ENCODE assay signal across 24 mouse cellular contexts in the genomic region with DNA sequence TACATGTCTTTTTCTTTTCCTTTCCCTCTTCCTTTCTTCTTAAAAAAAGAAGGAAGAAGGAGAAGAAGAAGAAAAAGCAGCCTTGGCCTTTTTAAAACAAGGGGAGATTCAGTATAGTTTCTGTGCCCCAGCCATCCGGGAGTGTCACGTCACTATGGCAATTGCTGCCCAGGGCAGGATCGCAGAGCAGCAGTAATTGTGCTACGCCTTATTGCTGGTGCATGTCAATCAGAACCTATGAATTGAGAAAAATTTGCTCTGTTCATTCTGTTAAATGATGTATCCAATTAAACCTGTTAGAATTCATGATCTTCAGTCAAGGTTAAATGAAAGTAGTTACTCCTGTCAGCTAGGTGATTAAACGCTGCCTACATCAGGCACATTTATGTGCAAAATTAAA.
"Had no signal": no experiment of that assay in that cellular context is flagged by ENCODE, and none has a peak within 500 bp of the region (broad histone marks: within the 10 kb centered on the region; RNA-seq: fewer than 3 reads in every experiment).

No protein-coding gene starts in this region.

- H3K36me3 ChIP-seq: heart, embryonic 10.5 days; heart, embryonic 12.5 days; hindbrain, embryonic 13.5 days; intestine, embryonic 15.5 days; limb, embryonic 10.5 days; limb, embryonic 12.5 days had no signal

- H3K9ac ChIP-seq: heart, embryonic 12.5 days; hindbrain, embryonic 13.5 days; intestine, embryonic 15.5 days; limb, embryonic 12.5 days had no signal

- H3K27me3 ChIP-seq: intestine, embryonic 15.5 days had no signal

- ATAC-seq: hindbrain, embryonic 16.5 days; inflammation-experienced regulatory T-cells, adult 6 months; intestine, embryonic 15.5 days; intestine, postnatal 0 days had no signal

- H3K9me3 ChIP-seq: heart, embryonic 10.5 days; heart, embryonic 12.5 days; hindbrain, embryonic 13.5 days; intestine, embryonic 15.5 days; limb, embryonic 10.5 days; limb, embryonic 12.5 days had no signal

- H3K4me3 ChIP-seq: gastrocnemius, adult 2 months; heart, embryonic 10.5 days; heart, embryonic 12.5 days; hindbrain, embryonic 13.5 days; intestine, embryonic 15.5 days; layer of hippocampus, adult 2 months; left cerebral cortex, adult 2 months; limb, embryonic 10.5 days; limb, embryonic 12.5 days had no signal

- H3K27ac ChIP-seq: gastrocnemius, adult 2 months; heart, embryonic 10.5 days; intestine, embryonic 15.5 days; layer of hippocampus, adult 2 months; left cerebral cortex, adult 2 months; limb, embryonic 10.5 days; limb, embryonic 12.5 days had no signal

- DNase-seq: gastrocnemius, adult 2 months; gastrocnemius, postnatal 10 days; gastrocnemius, postnatal 25 days; heart, adult 18-20 months; heart, postnatal 10 days; heart, postnatal 4 days; kidney, adult 18-20 months; kidney, adult 8-10 months; kidney, postnatal 10 days; kidney, postnatal 25 days; kidney, postnatal 4 days; liver had no signal

- H3K4me2 ChIP-seq: heart, embryonic 12.5 days; hindbrain, embryonic 13.5 days; intestine, embryonic 15.5 days; limb, embryonic 12.5 days; liver, embryonic 11.5 days had no signal
